Mouse (Mus musculus) cerebellum, postnatal 25 days (tissue): Measurements from ENCODE around the gene Ppp2r3a.
A peak's percentile ranks its signal among the peaks of the same experiment; 100 is the strongest.

Experiments
- DNase-seq, 2 experiments: peaks; one replicate each; pipeline ENCODE4 v3.0.0; 2021; ENCODE audit warnings: mixed read lengths in 2 of 2

Ppp2r3a gene

DNA sequence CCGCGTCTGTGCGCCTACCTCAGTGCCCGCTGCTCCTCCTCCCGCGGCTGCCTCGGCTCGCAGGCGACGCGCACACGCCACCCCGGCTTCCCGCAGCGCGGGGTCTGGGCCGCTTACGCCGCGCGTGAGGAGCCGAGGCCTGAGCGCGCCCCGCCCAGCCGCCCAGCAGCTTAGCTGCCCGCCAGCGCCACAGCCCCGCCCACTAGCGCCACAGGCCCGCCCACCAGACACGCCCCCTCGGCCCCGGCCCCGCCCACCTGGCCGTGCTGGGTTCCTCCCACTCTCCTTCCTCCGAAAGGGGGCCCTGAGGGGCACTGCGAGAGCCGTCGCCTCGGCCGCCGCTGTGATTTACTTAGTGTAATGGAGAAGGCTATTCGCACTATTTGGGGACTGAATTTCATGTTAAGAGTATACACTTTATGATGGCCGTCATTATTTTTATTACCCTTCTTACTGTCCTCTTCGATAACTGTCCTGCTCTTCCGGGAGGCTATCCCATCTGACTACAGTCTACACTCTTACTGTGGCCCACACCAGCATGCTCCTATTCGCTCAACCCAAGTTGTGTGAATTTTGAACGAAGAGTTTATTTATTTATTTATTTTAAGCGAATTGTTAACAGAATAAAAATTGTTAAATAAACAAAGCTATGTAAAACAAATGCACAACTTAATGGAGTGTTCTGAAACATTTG, at the start of gene Ppp2r3a:
Ppp2r3a (minus strand) TSS at position 152 of the 694 bp plus-strand sequence.
- DNase-seq = peak; percentile 99

DNA sequence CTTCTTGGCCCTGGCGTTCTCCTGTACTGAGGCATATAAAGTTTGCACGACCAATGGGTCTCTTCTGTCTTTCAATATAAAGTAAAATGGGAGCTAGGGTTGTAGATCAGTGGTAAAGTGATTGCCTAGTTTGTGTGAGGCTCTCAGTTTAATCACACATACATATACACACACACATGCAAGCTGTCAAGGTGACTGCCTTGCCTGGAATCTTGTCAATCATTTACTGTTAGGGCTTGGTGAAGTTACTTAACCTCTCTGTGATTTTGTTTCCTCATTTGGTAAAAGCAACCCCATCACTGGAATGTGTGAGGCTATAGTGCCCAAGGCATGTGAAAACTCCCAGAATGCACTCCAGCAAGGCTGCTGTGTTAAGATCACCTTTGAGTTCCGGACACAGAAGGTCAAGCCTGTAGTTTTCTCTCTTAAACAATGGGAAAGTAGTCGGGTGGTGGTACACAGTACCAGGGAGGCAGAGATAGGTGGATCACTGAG, 48.9 kb upstream of the Ppp2r3a start:
- DNase-seq = no peak

DNA sequence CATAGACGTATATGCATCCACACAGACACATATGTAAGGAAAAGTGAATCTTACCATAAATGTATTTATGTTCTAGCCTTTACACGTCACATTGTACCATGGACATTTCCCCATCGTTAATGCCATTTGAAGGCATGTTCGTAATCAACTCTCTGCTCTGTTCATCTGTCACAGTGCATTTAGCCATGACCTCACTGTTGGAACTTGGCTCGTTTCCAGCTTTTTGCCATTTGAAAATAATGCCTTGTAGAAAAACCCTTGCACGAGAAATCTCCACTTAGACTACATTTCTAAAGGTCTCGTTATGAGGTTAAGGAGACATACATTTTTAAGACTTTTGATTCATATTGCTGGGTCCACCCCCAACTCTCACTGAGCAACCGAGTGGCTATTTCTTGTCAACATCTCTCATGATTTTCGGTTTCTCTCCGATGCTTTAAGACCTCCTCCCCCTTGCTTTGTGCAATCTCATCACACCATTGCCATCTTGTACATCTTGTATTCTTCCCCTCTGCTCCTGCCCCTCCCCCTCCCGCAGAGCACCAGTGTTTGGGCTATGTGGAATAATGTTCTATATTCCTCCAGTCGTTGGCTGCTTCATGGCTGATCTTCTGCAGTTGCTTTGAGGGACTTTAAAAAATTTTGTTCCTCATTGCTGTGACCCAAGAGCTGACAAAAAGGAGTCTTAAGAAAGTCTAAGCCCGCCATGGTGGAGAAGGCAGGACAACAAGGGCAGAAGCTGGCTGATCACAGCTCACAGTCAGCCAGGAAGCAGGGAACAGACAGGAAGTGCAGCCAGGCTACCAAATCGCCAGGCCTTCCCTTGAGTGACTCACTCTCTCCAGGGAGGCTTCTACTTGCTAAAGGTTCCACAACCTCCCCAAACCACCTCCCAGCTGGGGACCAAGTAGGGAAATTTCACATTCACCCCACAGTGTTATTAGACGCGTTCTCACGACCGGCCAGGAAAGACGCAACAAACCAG, 40.4 kb upstream of the Ppp2r3a start:
- peak; percentile 17 to 59 for DNase-seq

DNA sequence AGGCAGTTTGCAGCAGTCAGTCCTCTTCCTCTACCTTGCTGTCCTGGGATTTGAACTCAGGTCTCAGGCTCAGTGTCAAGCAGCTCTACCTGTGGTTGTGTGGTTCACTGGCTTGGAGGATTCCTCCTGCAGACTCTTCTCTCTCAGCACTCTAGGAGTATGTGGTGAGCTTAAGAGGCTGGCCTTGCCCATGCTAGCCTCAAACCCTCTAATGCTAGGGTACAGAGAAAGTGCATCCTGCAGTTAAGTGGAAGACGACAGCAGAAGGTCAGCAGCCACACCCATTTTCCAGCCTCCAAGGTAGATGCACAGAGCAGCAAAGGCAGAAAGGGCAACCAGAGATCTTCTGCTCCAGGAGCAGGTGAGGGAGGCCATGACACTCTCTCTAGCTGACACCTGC, 39.3 kb upstream of the Ppp2r3a start:
- peak in 1 of 2 experiments; percentile 7 for DNase-seq

DNA sequence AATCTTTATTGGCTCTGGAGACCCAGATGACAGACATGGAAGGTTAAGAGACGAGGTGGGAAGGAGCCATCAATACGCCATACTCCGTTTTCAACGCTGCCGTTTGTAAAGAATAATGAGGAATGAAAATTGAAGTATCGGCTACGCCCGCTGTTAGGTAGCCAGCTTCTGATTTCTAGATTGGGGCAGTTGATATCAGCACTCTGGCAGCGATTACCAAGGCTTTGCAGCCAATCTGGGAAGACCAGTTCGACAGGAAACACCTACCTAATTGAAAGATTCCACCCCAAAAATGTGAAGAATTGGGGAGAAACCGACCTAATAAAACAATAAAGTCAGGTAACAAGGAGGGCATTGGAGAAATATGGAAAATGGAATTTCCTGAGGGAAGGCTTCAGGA, 38.2 kb upstream of the Ppp2r3a start:
- no peak for DNase-seq

DNA sequence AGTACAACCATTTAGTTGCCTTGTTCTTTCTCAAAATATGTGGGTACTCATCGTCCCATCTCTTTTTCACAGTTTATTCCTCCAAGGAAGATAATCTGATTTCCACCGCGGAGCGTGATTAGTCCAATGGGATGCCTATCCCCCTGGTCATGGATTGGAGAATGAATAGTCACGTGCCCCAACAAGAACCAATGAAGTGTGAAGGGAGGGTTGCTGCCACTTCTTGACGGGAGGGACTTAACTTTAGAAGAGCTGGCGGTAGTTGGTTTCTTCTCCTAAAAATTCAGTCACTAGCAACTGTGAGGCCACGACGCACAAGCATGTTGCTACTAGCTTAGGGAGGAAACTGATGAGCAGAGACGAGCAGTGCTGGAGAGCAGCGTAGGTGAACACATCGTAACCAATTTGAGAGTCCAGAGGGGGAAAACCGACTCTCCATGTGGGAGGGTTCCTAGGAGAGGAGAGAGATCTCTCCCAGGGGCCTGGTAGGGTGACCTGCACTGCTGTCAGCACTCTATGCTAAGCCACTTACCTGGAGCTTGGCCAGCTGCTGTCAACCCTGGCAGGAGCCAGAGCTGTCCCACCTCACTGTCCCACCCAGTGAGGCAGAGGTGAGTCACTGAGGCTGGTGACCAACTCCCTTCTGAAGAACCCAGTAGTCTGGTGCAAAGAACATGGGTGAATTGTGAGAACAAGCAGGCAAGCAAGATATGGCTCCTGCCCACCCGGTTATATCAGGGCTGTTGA, 37.5 kb upstream of the Ppp2r3a start:
- DNase-seq = no peak

DNA sequence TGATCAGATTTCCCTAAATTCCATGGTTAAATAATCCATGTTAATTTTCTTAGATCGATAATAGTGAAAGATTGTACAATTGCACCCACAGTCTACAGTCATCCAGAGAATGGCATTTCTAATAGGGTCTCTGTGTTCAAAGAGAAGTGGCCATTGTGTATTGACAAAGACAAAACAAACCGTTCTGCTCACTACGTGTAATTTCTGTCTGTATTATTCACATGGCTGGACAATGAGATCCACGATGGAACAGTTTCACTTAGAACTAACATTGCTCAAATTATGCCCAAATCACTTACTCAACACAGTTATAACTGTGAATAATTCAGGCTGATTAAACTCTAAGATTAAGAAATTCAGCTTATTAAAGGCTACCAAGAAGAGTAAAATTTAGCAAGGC, 35.2 kb upstream of the Ppp2r3a start:
- DNase-seq = no peak

DNA sequence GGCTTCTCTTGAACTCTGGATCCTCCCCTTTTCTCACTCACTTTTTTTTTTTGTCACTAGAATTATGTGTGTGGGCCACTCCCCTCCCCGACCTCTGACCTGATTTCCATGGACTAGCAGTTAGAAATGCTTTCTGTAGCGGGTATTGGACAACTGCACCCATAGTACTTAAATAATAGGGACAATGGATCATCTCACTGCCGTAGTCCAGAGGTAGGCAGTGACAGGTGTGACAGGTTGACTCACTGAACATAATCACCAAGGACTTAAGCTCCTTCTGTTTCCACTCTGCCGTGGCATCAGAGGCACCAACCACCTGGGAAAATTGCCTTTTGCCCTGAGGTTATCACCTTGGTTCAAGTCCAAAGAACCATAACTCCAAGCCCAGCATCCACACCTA, 32.5 kb upstream of the Ppp2r3a start:
- no peak for DNase-seq

DNA sequence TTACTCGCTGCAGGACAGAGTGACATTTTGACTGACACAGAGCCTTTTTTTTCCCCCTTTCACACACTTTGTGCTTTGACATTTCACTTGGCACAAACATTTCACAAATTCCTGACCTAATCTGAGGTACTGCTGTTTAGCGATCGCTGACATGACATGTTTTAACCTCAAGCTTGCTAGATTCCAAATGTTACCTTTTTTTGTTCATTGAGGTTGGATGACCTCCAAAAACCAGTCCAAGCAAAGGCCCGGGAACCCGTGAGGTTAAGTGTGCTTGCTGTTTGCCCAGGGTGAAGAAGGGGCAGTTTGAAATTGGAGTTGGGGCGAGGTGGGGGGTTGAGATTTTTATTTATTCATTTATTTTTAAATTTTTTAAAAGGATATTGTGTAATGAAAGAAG, 31.1 kb upstream of the Ppp2r3a start:
- no peak for DNase-seq

DNA sequence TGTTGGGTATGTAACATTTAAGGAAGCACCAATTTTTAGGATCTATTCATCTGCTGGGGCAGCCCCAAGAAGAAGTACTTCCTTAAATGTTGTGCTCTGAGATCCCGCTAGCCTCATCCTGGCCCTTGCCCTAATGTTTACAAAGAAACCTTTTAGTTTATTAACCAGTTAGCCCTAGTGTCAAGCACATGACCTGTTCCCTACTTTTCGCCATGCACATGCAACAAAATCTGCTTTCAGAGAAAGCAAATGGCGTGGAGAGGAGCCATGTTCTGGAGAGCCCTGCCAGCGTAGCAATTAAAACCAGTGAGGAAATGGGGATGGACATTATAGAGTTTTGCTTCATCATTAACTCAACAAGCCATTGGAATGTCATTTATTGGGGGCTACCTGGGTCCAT, 30.3 kb upstream of the Ppp2r3a start:
- DNase-seq = no peak

DNA sequence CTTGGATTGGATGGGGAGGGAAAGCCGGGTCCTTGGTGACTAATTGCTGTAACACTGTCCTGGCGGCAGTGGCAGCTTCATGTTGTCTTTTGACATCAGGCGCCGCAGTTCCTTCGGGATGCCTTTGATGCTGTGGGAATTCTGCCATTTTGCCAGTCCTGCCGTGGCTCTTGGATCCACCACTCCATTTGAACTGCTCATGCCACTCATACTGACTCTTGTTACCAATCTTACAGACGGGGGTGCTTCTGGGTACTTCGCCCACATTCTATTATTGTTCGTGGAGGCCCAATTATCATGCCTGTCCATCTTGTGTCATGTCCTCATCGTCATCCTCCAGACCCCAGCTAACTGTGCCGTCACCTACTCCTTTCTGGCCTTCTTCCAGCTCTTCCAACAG, 29.7 kb upstream of the Ppp2r3a start:
- DNase-seq = no peak

DNA sequence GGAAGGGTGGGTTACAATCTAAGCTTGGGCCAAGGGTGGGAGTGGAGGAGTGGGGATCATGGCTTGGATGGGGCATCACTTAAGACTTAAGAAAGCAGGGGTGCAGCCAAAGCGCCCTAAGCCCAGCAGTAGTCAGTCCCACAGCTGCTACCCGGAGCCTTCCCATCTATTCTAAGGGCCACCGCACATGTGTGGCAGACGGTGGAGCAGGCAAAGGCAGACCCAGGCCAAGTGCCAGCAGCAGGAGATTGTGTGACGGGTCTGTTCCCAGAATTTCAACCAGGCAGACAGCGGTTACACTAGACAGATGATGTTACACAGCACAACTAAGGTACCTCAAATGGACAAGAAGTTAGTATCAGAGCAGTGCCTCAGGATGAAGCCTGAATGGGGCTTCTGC, 29.3 kb upstream of the Ppp2r3a start:
- DNase-seq = no peak

DNA sequence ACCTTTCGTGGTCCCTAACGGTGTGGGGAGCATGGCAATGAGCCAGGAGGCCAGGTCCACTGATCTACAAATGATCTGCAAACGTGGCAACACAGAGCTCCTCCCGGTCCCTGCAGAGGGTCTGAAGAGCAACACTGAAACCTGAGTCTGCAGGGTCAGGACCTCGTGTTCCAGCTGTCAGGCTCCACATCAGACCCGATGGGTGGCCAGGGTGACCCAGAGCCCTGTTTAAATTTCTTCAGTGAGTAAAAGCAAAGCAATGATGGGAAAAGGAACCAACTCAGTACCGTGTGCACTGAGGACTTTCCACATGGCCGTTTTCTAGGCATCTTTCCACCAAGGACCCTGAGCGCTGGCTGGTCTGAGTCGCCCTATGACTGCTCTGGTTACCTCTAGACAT, 28.6 kb upstream of the Ppp2r3a start:
- DNase-seq = no peak

DNA sequence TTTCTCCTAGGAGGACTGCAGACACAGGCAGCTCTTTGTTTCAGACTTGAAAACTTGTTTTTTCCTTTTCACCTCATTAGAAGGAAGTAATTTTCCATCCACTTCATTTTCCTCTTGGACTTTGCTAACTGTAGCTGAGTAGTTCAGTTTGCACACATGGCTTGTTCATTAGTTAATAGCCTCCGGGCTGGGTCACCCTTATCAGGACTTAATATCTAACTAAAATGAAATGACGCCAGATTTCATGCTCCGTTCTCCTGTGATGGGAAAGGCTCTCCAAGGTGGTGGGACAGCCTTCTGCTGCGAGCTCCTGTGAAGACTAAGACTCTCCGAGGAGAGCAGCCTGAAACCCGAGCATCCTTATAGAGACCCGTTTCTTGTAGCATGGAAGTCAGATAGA, 21.1 kb upstream of the Ppp2r3a start:
- DNase-seq = no peak

DNA sequence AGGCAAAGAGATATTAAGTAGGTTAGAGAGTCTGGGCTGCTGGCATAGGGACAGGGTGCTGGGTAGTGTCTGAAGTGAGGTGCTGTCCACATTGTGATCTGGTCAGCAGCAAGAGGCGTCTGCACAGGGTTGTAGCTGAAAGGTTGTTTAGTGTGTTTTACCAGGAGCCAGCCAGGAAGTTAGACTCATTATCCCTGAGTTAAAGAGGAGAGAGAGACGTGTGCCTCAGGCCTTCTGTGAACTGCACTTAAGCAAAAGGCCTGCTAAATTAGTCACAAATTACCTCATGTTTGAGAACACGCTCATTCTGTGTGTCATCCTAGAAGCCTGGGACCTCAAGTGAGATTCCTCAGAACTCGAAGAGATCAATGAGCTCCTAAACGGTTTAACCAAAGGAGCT, 18.4 kb upstream of the Ppp2r3a start:
- no peak for DNase-seq

DNA sequence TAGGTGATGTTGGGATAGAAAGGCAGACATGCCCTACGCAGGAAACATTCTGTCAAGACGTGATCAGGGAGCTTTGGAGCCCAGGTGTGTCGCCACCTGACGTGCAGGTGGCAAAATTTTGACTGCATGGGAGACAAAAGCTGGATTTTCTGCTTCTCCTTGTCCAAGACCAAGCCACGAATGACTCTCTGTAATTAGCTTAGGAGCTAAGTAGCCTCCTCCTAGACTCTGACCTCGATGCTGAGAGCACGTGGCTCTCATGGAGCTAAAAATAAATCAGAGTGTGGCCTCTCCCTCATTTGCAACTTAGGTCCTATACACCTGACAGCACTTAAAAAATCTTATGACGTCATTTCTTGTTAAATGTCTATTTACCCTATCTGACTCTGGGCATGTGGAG, 14.4 kb upstream of the Ppp2r3a start:
- no peak for DNase-seq

DNA sequence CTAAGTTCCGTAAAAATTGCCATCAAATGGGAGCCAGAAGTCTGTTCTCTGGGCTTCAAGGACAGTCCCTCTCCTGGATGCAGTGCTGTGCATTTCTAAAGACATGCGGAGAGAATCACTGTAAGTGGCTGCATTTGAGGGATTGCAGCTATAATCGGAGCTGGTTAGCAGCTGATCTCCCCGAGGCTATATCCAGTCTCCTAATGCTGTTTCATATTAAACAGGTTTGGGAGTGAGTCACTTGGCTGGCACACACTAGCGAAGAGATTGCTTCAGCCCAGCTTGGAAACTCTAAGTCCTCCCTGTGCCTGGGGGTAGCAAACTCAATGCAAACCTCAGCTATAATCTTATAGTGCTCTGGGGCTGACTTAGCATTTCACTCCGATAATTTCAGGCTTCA, 14.0 kb upstream of the Ppp2r3a start:
- no peak for DNase-seq

DNA sequence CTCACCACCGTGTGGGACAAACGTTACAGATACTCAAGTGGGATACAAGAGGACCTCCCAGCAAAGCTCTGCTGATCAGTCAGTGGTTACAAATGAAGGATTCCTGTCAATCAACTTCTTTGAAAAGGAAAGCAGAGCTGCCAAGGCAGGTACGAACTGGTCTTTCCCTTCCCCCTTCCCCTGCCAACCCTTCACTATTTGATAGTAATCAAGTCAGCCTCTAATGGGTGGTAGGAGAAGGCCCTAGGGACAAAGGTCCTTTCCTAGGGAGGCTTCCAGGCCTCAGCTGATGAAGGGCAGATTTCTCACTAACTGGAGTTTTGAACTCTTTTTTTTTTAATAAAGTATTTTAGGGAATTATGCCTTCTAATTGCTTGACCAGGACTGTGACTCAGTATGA, 11.2 kb upstream of the Ppp2r3a start:
- no peak for DNase-seq

DNA sequence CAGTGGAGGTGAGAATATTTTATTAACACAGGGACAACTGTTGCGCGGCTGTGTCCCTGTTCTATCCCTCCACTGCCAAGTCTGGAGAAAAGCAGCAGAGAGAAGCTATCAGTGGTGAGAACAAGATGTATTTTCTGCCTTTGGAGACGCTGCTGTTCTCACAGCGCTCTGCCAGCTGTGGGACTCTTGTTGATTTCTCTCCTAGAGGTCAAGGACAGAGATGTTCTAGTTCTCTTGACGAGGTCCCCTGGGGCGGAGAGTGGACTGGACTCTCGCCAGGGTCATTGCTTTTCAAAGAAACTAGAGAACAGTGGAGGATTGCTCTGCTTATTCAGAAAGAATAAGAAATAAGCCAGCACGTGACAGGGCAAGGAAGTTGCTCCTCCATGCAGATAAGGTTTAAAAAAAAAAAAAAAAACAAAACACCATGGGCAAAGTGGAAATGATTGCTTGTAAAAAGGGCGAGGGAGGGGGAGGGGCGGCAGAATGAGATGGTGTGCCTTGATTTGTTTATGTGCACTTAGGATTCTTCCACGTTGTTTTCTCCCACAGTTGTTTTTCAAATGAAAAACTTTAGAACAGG, 10.5 kb upstream of the Ppp2r3a start:
- peak in 1 of 2 experiments; percentile 27 for DNase-seq

DNA sequence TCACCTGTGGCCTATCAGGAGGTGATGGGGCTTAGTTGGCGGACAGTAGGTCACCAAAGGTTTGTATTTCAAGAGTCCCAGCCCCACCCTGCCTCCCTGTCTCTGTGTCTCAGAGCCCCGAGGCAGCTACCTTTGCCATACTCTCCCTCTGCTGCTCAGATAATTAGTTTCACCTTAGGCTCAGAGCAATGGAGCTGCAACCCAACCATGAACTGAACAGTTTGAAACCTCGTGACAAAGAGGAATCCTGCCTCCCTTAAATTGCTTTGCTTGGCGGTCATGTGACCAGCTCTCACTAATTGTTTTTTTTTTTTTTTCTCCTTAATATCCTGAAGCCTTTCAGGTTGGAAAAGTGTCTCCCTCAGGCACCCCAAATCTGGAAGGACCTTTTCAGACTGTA, 9.8 kb upstream of the Ppp2r3a start:
- DNase-seq = no peak

DNA sequence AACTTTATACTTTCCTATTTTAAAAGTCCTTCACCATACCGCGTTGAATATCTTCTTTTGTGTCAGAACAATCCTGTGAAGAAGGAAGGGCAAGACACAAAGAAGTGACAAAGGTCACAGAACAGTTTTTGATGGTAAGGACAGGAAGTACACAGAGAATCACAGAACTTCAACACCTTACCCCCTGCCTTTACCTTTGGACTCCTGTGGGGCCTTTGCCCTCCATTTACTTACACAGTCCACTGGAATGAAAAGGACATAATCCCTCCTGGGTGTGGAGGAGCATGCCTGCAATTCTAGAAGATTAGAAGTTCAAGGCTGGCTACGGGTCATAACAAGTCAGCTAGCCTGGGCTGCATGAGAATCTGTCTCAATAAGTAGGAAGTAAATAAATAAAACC, 1.5 kb upstream of the Ppp2r3a start:
- DNase-seq = no peak

DNA sequence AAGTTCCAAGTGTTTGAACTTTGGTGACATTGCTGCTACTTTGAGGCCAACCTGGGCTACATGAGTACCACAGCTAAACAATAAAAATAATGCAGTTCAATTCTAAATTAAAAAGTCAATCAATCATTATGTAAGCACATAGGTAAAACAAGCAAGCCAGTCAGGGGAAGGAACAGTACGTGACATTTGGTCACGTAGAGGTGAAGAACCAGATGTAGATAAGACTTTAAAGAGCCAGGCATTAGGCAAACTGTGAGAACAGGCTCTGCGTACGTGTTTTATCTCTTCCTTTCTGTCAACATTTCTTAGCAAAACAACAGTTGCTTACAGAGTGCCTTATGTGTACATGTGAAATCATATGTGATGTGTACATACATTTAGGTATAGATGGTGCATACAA, 946 bp upstream of the Ppp2r3a start:
- DNase-seq = no peak
